Mouse (Mus musculus) MN1 (cell line): ENCODE results near the gene Esrrg.

Experiments
- DNase-seq: peaks from one replicate; pipeline ENCODE4 v3.0.0-alpha.2; 2016; ENCODE audit warnings: low spot score

Gene Esrrg

DNA sequence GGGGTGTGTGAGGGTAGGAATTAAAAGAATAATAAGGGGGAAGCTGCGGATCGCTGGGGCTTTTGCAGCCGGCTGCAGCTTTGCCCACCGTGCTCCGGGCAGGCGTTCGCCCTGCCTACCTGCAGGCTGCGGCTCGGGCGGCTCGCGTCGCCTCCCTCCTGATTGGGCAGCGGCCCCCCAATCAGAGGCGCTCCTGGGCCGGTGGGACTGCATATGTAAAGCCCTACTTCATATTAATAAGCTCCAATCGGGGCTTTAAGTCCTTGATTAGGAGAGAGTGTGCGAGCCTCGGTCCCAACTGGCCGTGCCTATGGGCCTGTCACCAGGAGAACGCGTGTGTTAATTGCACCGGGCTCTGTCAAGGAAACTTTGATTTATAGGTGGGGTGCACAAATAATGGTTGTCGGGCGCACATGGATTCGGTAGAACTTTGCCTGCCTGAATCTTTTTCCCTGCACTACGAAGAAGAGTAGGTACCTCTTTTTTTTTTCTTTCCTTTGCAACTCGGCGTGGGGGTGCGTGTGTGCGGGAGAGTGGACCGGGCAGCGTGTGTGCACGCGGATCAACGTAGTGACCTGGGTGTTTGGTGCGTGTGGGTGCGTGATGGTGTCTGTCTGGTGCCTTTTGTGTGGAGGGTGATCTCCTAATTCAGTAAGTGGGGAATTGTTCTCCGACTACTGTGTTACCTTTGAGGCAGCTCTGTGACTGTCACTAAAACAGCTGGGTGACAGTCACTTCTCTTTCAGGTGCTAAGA is 389.2 kb downstream of the Esrrg start:
- DNase-seq, result no peak

DNA sequence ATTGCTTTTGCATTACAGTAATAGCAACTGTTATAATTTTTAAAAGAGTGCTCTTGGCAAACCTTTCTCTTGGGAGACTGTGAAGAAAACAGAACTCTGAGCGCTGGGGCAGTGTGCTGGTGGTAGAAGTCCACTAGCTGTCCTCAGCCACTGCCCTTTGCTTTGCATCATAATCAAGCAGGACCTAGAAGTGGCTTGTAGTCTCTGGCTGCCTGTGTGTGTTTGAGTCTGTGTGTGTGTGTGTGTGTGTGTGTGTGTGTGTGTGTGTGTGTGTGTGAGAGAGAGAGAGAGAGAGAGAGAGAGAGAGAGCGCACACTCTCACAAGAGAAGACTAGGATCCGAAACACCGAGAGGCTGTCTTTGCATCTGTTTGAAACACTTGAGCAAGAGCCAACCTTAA is 390.5 kb downstream of the Esrrg start:
- DNase-seq, result no peak

DNA sequence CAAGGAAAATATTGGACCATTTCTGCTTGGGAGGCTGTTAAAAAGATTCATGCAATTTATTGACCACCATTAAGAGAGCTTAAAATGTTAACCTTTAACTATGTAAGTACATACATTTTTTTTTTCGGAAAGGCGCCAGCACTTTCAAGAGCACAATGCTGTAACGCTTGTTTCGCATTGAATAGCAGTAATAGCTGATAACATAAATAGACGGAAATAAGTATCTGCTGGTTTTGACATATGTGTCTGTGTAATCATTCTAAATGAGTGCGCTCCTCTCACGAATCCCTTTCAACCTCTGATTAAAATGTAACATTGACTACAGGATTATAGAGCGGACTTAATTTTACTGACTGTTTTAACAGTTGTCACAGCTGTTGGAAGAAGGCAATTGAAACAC is 391.6 kb downstream of the Esrrg start:
- DNase-seq, result no peak

DNA sequence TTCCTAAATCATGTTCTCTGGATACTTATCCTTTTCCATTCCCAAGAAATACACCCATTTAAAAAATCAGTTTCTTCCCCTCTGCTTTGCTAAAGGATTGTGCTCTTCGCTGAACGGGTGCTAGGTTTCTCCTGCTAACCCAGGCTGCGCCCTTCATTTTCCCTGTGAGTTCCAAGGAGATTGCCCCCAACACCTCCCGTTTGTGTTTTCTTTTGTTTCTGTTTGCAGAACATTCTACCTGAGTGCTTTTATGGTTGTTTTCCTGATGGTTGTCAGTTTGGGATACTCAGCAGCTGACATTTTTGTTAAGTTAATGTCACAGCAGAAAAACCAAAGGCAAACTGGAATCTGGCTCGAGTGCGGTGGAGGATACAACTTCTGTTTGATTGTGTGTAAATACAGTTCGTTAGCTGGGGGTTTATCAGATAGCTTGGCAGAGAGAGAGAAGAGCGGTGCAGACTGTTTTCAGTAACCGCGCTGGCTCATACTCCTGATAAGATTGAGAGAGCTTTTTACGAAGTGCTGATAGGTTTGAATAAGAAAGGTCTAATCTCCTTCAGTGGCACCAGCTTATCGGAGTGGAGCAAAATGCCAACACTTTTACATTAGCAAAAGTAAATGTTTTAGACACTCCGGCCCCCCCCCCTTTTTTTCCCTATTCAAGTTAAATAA is 398.4 kb downstream of the Esrrg start:
- DNase-seq, result no peak

DNA sequence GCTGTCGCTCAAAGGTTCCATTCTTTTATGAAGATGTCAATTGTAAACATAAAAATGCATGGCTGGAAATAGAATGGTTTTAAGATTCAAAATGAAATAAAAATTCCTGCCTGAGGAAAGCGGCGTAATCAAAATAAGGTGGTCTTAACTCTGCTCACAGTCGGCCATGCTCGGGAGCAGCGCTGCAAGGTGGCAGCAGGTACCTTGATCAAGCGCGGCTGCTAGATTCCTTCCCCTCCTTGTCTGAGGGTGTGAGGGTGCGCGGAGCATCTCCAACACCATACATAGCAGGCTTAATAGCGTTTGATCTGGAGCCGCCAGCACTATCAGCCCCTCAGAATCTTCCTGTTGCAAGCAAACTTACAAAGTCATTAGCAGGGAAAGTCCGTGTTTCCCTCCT is 399.9 kb downstream of the Esrrg start:
- no peak for DNase-seq

DNA sequence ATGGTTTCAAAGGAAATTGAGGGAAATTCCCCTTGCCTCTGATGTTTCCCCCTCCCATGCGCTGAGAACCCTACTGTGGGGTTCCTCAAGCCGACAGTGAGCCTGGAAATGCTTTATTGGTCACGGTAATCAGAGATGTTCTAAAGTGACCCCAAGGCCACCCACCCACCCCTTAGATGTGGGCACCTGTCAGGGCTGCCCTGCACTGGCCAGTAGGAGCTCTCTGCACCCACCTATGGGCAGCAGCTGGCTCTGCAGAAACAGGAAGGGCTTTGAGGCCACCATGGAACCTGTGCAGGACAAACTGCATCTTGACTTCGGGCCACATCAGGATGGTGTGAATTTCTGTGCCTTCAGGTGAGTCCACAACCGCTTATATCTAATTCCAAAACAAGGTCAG is 401.3 kb downstream of the Esrrg start:
- no peak for DNase-seq

DNA sequence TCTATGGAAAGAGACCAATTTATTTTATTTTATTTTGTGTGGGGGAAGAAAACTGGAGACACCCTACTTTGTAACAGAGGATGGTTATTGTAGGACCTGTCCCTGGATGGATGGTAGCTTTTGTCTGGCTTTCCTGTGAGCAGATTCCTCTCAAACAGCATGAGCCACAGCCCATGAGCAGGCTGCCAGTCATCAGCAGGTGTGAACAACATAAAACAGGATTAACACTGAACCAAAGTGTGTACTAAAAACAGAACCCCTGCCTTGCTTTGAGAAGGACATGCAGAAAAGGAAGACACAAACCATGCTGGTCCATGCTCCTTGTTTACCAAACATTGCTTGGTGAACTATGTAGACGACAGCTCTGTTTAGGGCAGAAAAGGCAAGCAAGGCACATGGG is 402.3 kb downstream of the Esrrg start:
- no peak for DNase-seq

DNA sequence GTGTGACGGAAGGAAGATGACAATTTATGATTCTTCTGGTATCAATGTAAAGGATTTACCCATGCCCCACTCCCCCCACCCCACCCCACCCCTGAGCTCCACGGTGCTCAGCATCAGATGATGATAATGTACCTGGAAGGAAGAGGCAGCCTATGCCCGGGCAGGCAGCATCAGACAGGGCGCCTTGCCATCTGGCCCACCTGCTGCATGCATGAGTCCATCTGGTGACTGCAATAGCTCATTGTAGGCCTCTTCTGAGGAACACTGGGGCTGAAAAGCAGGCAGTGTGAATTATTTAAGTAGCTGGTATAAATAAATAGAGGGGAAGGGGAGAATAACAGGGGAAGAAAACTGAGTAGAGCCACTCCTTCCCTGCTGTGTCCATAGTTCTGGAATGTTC is 405.8 kb downstream of the Esrrg start:
- no peak for DNase-seq

DNA sequence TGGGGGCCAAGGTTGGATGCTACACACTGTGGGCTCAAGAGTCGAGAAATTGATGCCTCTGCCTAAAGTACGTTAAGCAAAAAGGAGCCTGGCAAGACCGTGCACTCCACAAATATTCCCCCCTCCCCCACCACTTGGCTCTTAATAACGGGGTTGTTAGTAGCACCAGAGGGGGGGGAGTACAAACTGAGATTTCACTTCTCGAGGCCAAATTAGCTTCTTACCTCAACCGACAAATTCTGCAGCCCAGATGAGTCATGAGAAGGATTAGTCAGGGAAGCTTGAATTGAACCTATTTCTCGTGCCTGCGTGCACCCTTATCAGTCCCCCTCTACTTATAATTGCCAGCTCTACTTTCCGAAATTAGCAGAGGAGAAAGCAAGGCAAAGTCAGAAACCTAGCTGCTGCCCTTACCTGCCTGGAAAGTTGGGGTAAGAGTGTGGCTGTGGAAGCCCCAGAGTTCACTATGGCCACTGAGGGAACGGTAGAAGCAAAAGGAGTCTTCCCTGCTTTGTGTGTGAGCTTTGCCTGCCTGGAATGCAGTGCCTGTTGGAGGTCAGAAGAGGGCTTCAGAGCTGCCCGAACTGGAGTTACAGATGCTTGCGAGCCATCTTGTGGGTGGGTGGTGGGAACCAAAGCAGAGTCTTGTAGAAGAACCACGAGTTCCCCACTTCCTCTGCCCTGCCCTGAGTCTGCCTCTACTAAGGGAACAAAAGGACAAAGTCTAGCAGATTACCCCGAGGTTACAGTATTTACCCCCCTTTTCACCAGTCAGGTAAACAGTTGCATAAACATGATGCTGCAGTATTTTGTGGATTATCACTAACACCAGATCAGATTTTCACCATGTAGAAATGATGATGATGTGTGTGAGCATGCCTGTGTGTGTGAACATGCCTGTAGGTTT is 409.6 kb downstream of the Esrrg start:
- no peak for DNase-seq

DNA sequence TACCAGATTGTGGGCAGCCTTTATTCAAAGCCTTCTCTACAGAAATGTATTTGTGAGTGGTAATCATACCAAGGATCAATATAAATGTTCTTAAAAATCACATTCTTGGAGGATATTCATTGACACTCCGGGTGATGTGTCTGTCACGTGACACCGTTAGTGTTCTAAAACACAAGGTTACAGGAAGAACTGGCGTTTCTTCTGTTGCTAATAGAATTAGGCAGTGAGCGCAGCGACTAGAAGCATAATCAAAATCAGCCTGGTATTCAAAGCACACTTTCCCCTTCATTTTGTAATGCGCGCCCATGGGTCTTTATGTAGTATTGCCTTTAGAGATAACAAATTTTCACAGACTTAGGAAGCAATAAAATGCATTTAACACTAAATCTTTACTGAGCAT is 420.6 kb downstream of the Esrrg start:
- no peak for DNase-seq

DNA sequence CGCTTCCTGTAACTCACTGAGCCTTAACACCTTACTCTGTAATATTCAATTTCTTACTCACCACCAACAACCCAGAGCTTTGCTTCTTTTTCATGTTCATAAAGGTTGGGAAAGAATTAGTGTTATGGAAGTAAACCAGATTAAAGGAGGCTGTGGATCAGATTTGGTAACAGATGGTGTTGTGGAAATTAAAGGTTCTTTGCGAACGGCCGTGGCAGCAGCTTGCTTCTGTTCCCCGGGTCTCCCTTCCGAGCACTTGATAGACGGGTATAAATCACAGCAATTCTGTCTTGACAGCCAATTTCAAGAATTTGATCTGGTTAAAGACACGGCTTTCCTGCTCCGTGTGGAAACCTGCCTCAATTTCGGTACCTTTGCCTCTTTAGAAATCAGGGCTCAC is 421.5 kb downstream of the Esrrg start:
- DNase-seq, result no peak

DNA sequence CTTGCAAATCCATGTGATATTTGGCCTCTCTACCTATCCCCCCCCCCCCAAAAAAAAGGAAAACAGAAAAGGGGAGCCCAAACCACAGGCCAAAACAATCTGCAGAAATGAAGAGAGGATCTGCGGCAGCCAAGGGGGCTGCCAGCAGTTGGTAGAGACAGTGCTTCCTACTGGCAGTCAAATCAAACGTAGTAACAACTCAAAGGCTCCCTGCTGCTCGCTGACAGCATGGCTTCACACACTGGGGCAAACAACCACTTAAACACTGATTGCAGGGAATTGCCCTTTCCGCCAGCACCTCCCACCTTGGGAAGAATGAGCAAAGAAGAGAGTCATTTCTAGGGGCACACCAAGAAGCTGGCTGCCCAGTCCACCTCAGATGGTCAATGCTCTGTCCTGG is 422.7 kb downstream of the Esrrg start:
- DNase-seq, result no peak

DNA sequence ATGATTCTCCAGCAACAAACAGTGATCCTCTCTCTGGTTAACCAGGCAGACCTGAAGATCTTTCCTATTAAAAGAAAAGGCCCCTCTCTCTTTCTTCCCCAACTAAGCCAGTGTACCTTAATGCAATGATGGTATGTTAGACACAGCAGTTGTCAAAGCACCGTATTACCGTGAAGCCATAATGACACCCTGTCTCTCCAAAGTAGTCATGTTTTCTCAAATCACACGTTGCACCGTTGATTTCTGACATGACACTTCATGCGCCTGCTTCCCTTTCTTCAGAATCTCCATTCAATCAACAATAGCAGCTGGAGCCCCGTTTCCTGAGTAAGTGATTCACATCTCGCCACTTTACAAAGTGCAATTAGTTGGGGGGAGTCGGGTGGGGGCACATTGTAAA is 427.4 kb downstream of the Esrrg start:
- DNase-seq, result no peak

DNA sequence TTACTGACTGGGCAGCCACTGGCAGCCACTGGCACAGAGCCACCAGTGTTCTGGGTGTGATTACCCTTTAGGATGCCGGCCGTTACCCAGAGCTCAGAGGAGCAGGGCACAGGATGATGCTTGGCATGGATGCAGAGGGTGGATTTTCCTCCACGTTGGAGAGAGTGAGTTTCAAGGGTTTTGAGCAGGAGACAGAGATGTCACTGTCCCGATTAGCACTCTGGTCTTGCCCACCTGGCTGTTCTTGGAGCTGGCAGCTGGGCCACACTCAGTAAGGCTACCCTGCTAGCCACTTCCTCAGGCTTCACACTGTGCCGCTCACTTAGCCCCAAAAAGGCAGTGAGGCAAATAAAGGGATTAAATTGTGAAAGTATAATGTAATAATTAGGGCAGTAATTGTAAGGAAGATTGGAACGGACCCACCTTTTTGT is 438.1 kb downstream of the Esrrg start:
- DNase-seq, result no peak

DNA sequence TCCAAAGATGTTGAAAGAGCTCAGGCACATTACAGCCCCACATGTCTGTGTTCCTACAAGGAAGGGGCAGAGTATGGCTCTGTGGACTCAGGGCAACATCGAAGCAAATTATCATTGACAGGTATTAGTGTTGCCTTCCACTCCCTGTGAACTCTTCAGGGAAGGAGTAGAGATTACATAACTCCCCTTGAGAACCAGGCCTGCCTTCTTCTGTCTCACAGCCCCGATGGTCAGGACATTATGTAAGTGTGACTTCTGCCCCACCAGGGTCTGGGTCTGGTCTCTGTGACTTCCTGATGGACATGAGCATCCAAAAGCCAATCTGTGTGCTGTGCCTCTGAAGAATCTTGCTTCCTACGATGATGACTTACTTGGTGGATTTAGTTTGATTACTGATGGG is 438.6 kb downstream of the Esrrg start:
- DNase-seq, result no peak

DNA sequence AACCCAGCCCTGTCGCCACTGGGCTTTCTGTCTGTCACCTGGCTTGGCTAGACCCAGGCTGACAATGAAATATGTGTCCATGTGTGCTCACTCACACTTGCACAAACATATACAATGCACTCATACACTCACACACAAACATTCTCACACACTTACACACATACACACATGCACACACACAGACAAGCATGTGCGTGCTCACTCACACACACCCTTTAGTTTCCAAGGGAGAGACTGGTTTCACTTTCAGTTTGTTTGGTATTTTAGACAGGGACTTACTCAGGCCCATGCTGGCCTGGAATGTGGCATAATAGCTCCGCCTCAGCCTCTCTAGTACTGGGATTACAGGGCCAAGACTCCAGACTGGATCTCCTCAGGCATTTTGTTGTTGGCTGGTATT is 447.3 kb downstream of the Esrrg start:
- no peak for DNase-seq

DNA sequence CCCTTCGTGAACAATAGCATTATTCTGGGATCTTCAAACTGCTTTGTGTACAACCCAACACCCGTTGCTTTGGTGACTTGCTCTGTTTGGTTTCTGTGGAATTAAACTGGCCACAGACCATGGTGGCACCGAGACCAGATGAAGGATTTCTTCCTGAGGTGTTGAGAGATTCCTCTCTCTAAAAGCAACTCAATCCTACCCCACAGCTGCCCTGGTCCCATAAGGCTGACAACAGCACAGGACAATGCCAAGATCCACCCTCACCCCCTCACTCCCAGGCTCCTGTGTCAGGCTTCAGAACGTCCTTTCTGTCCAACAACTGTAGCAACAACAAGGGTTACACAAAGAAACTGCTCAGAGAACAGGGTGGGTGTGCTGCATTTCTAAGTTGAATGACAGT is 449.3 kb downstream of the Esrrg start:
- no peak for DNase-seq

DNA sequence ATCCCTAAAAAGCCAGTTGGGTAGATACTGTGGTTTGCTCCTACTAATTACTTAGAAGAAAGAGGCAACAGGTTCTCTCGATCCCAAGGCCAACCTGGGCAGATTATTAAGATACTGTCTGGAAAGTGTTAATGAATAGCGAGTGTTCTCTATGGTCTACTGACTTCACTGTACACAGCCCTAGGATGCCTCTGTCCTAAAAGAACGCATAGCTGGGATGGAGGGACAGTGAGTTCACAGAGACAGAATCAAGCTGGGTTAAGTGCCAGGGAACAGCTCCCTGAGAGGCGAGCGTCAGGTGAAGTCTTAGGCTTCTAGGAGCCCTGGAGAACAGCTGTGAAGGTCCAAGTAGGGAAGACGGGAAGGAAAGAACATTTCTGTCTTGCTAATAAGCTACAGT is 450.4 kb downstream of the Esrrg start:
- DNase-seq, result no peak

DNA sequence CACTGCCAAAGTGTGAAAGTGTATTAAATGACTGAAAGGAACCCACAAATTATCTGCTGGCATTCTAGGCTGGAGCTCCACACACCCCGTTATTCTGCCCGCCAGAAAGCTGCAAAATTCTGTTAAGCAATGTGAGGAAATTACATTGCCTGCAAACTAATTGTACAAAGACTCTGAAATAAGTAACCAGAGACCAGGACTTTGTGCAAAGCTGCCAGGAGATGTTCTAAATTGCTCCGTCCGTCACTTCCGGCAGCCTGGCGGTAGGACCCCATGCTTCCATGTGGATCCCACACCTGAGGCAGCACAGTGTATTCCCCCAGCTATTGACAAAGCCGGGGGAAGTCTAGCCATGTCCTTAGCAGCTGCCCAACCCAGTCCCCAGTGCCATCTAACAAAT is 451.9 kb downstream of the Esrrg start:
- no peak for DNase-seq

DNA sequence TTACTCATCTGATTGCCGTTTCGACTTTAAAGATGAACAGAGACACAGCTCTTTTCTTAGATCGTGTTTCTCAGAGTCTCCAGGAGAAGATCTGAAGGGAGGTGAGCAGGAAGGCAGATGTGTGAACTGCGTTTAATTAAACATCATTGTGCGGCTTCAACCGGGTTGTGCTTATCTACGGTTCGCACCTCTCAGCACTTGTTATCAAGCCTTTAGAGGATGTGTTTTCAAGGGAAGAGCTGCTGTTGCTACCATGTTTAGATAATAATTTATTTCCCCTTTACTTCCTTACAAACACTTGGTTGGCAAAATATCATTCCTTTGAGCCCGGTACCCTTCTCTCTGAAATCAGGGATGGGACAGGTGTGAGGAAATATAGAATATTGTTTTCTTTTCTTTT is 460.2 kb downstream of the Esrrg start:
- no peak for DNase-seq

DNA sequence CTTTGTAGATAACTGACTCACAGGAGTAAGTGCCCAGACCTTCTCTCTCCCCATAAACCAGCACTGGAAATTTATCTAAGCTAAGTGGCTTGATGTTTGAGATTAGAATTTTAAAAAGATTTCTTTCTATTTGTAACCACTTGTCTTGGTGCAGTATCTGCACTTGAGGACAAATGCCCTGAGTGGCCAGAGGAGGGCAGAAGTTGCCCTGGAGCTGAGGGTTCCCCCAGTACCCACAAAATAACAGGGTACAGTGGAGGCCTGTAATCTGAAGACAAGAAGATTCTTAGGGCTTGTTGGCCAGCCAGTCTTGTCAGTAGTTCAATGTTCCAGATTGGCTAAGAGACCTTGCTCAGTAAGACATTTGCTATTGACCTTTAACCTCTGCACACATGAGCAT is 461.3 kb downstream of the Esrrg start:
- no peak for DNase-seq

DNA sequence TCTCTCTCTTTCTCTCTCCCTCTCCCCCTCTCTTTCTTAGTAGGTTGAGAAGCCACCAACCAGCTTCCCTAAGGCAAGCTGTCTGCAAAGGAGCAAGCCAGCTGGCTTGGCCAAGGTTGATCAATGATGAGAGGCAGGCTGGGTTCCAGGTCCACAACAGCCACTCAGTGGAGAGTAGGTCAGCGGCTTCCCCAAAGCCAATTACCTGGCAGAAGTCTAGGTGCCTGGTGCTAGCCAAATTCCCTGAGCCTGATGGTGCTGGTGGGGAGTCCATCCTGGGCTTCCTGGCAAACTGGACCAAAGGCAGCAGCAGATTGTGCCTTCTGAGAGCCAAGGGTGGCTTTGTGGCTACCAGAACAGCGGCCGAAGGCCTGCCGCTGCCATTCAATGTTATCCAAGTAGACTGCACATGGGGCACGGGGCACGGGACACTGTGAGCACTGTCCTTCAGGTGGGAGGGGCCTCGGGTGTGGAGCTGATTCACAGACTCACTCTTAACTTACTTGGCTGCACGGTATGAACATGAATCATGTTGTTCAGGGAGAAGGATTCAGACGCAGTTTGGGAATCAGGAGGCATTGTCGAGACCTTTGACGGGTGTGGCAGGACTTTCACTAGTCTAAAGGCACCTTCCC is 469.1 kb downstream of the Esrrg start:
- DNase-seq, result no peak
